Mouse (Mus musculus): ENCODE data around the gene Apba1. TPM values are rescaled to one million over a fixed set of nuclear protein-coding genes. Genes with fewer than 3 reads are reported as not detected.

Gene Apba1
- polyA plus RNA-seq, 1 experiment from 2014 or later = 0.40 TPM

- Histone ChIP-seq H3K27ac (ENCODE audit: low read depth, low read length) (no peak overlapping the region), H3K4me3 (ENCODE audit: low read depth, low read length) (peak overlapping the region; percentile 46), H3K4me1 (ENCODE audit: control insufficient read depth, insufficient read depth, low read length) (peaks cover 5% of the 10 kb centered on the region; the same call in 1 of the 2 replicates), H3K27me3 (ENCODE audit: control insufficient read depth, insufficient read depth, low read length) (peaks cover 26% of the 10 kb centered on the region), H3K36me3 (ENCODE audit: control insufficient read depth, insufficient read depth, low read length) (no peaks in the 10 kb centered on the region), H3K9ac (ENCODE audit: low read depth, low read length) (peak overlapping the region; percentile 54), H3K4me2 (peak overlapping the region; percentile 66), H3K9me3 (replicated peaks; ENCODE audit: control insufficient read depth, low read length) (no peaks in the 10 kb centered on the region)
- ATAC-seq (replicated peaks; ENCODE audit: insufficient number of reproducible peaks, low FRiP score, low TSS enrichment) = peak; percentile 42; the same call in 1 of the 2 replicates
- WGBS (ENCODE audit: insufficient replicate concordance) = 15% methylated on average over 109 of the region's 110 CpGs
Measured at GRCm38 (mm10) chr19:23893093-23893889, 134.6 kb downstream of the Apba1 start.

- 58% methylated on average over 9 of the region's 9 CpGs for WGBS (ENCODE audit: insufficient replicate concordance)
- no peak overlapping the region for H3K9ac ChIP-seq (ENCODE audit: low read depth, low read length)
- ATAC-seq (replicated peaks; ENCODE audit: insufficient number of reproducible peaks, low FRiP score, low TSS enrichment) = no peak
- H3K9me3 ChIP-seq (replicated peaks; ENCODE audit: control insufficient read depth, low read length) = no peaks in the 10 kb centered on the region
- H3K4me3 ChIP-seq (ENCODE audit: low read depth, low read length) = no peak overlapping the region; the same call in 1 of the 2 replicates
- H3K4me2 ChIP-seq = no peak overlapping the region
- no peak overlapping the region for H3K27ac ChIP-seq (ENCODE audit: low read depth, low read length)
- peaks cover 26% of the 10 kb centered on the region for H3K27me3 ChIP-seq (ENCODE audit: control insufficient read depth, insufficient read depth, low read length)
- H3K36me3 ChIP-seq (ENCODE audit: control insufficient read depth, insufficient read depth, low read length) = no peaks in the 10 kb centered on the region
- H3K4me1 ChIP-seq (ENCODE audit: control insufficient read depth, insufficient read depth, low read length) = peaks cover 5% of the 10 kb centered on the region; the same call in 1 of the 2 replicates
Measured at GRCm38 (mm10) chr19:23893946-23894345, 135.3 kb downstream of the Apba1 start.

- no peak overlapping the region for H3K4me2 ChIP-seq
- H3K4me3 ChIP-seq (ENCODE audit: low read depth, low read length) = no peak overlapping the region
- no peaks in the 10 kb centered on the region for H3K9me3 ChIP-seq (replicated peaks; ENCODE audit: control insufficient read depth, low read length)
- H3K27ac ChIP-seq (ENCODE audit: low read depth, low read length) = no peak overlapping the region
- no peak for ATAC-seq (replicated peaks; ENCODE audit: insufficient number of reproducible peaks, low FRiP score, low TSS enrichment)
- H3K4me1 ChIP-seq (ENCODE audit: control insufficient read depth, insufficient read depth, low read length) = peaks cover 5% of the 10 kb centered on the region; the same call in 1 of the 2 replicates
- peaks cover 26% of the 10 kb centered on the region for H3K27me3 ChIP-seq (ENCODE audit: control insufficient read depth, insufficient read depth, low read length)
- no peaks in the 10 kb centered on the region for H3K36me3 ChIP-seq (ENCODE audit: control insufficient read depth, insufficient read depth, low read length)
- WGBS (ENCODE audit: insufficient replicate concordance) = 54% methylated on average over 3 of the region's 3 CpGs
- no peak overlapping the region for H3K9ac ChIP-seq (ENCODE audit: low read depth, low read length)
Measured at GRCm38 (mm10) chr19:23894822-23895221, 136.1 kb downstream of the Apba1 start.

GRCm38 (mm10) chr19:23896915-23897314, 138.2 kb downstream of the Apba1 start:
- H3K4me1 ChIP-seq (ENCODE audit: control insufficient read depth, insufficient read depth, low read length) = peaks cover 5% of the 10 kb centered on the region; the same call in 1 of the 2 replicates
- WGBS (ENCODE audit: insufficient replicate concordance) = 69% methylated on average over 8 of the region's 8 CpGs
- peaks cover 19% of the 10 kb centered on the region for H3K27me3 ChIP-seq (ENCODE audit: control insufficient read depth, insufficient read depth, low read length)
- H3K27ac ChIP-seq (ENCODE audit: low read depth, low read length) = no peak overlapping the region
- H3K36me3 ChIP-seq (ENCODE audit: control insufficient read depth, insufficient read depth, low read length) = no peaks in the 10 kb centered on the region
- H3K9me3 ChIP-seq (replicated peaks; ENCODE audit: control insufficient read depth, low read length) = no peaks in the 10 kb centered on the region
- no peak overlapping the region for H3K4me3 ChIP-seq (ENCODE audit: low read depth, low read length)
- H3K4me2 ChIP-seq = no peak overlapping the region
- ATAC-seq (replicated peaks; ENCODE audit: insufficient number of reproducible peaks, low FRiP score, low TSS enrichment) = no peak
- no peak overlapping the region for H3K9ac ChIP-seq (ENCODE audit: low read depth, low read length)

- WGBS (ENCODE audit: insufficient replicate concordance) = 57% methylated on average over 11 of the region's 11 CpGs
- Histone ChIP-seq H3K4me3 (ENCODE audit: low read depth, low read length) (no peak overlapping the region), H3K27me3 (ENCODE audit: control insufficient read depth, insufficient read depth, low read length) (peaks cover 8% of the 10 kb centered on the region), H3K4me2 (no peak overlapping the region), H3K27ac (ENCODE audit: low read depth, low read length) (no peak overlapping the region), H3K36me3 (ENCODE audit: control insufficient read depth, insufficient read depth, low read length) (no peaks in the 10 kb centered on the region), H3K4me1 (ENCODE audit: control insufficient read depth, insufficient read depth, low read length) (no peaks in the 10 kb centered on the region), H3K9me3 (replicated peaks; ENCODE audit: control insufficient read depth, low read length) (no peaks in the 10 kb centered on the region), H3K9ac (ENCODE audit: low read depth, low read length) (no peak overlapping the region)
- ATAC-seq (replicated peaks; ENCODE audit: insufficient number of reproducible peaks, low FRiP score, low TSS enrichment) = no peak
Measured at GRCm38 (mm10) chr19:23898501-23898900, 139.8 kb downstream of the Apba1 start.

- no peak for ATAC-seq (replicated peaks; ENCODE audit: insufficient number of reproducible peaks, low FRiP score, low TSS enrichment)
- H3K4me3 ChIP-seq (ENCODE audit: low read depth, low read length) = no peak overlapping the region
- no peak overlapping the region for H3K9ac ChIP-seq (ENCODE audit: low read depth, low read length)
- 64% methylated on average over 3 of the region's 3 CpGs for WGBS (ENCODE audit: insufficient replicate concordance)
- H3K36me3 ChIP-seq (ENCODE audit: control insufficient read depth, insufficient read depth, low read length) = no peaks in the 10 kb centered on the region
- H3K4me2 ChIP-seq = no peak overlapping the region
- H3K4me1 ChIP-seq (ENCODE audit: control insufficient read depth, insufficient read depth, low read length) = no peaks in the 10 kb centered on the region
- no peak overlapping the region for H3K27ac ChIP-seq (ENCODE audit: low read depth, low read length)
- H3K9me3 ChIP-seq (replicated peaks; ENCODE audit: control insufficient read depth, low read length) = no peaks in the 10 kb centered on the region
- H3K27me3 ChIP-seq (ENCODE audit: control insufficient read depth, insufficient read depth, low read length) = no peaks in the 10 kb centered on the region
Measured at GRCm38 (mm10) chr19:23901177-23901576, 142.5 kb downstream of the Apba1 start.

- Histone ChIP-seq H3K4me1 (ENCODE audit: control insufficient read depth, insufficient read depth, low read length) (no peaks in the 10 kb centered on the region), H3K27me3 (ENCODE audit: control insufficient read depth, insufficient read depth, low read length) (no peaks in the 10 kb centered on the region), H3K4me3 (ENCODE audit: low read depth, low read length) (no peak overlapping the region), H3K4me2 (no peak overlapping the region), H3K36me3 (ENCODE audit: control insufficient read depth, insufficient read depth, low read length) (no peaks in the 10 kb centered on the region), H3K27ac (ENCODE audit: low read depth, low read length) (no peak overlapping the region), H3K9me3 (replicated peaks; ENCODE audit: control insufficient read depth, low read length) (no peaks in the 10 kb centered on the region), H3K9ac (ENCODE audit: low read depth, low read length) (no peak overlapping the region)
- ATAC-seq (replicated peaks; ENCODE audit: insufficient number of reproducible peaks, low FRiP score, low TSS enrichment) = no peak
- WGBS (ENCODE audit: insufficient replicate concordance) = 96% methylated on average over 4 of the region's 4 CpGs
Measured at GRCm38 (mm10) chr19:23901768-23902167, 143.1 kb downstream of the Apba1 start.

GRCm38 (mm10) chr19:23903066-23903465, 144.4 kb downstream of the Apba1 start:
- no peak overlapping the region for H3K9ac ChIP-seq (ENCODE audit: low read depth, low read length)
- WGBS (ENCODE audit: insufficient replicate concordance) = 86% methylated on average over 7 of the region's 7 CpGs
- no peak overlapping the region for H3K4me3 ChIP-seq (ENCODE audit: low read depth, low read length)
- no peak overlapping the region for H3K4me2 ChIP-seq
- H3K4me1 ChIP-seq (ENCODE audit: control insufficient read depth, insufficient read depth, low read length) = no peaks in the 10 kb centered on the region
- H3K27ac ChIP-seq (ENCODE audit: low read depth, low read length) = no peak overlapping the region
- H3K27me3 ChIP-seq (ENCODE audit: control insufficient read depth, insufficient read depth, low read length) = no peaks in the 10 kb centered on the region
- H3K9me3 ChIP-seq (replicated peaks; ENCODE audit: control insufficient read depth, low read length) = no peaks in the 10 kb centered on the region
- no peak for ATAC-seq (replicated peaks; ENCODE audit: insufficient number of reproducible peaks, low FRiP score, low TSS enrichment)
- H3K36me3 ChIP-seq (ENCODE audit: control insufficient read depth, insufficient read depth, low read length) = no peaks in the 10 kb centered on the region

- Histone ChIP-seq H3K4me2 (no peak overlapping the region), H3K9ac (ENCODE audit: low read depth, low read length) (no peak overlapping the region), H3K27ac (ENCODE audit: low read depth, low read length) (no peak overlapping the region), H3K4me3 (ENCODE audit: low read depth, low read length) (no peak overlapping the region), H3K27me3 (ENCODE audit: control insufficient read depth, insufficient read depth, low read length) (no peaks in the 10 kb centered on the region), H3K9me3 (replicated peaks; ENCODE audit: control insufficient read depth, low read length) (no peaks in the 10 kb centered on the region), H3K36me3 (ENCODE audit: control insufficient read depth, insufficient read depth, low read length) (no peaks in the 10 kb centered on the region), H3K4me1 (ENCODE audit: control insufficient read depth, insufficient read depth, low read length) (no peaks in the 10 kb centered on the region)
- WGBS (ENCODE audit: insufficient replicate concordance) = 70% methylated on average over 4 of the region's 4 CpGs
- no peak for ATAC-seq (replicated peaks; ENCODE audit: insufficient number of reproducible peaks, low FRiP score, low TSS enrichment)
Measured at GRCm38 (mm10) chr19:23904922-23905321, 146.2 kb downstream of the Apba1 start.

Data from heart, embryonic 11.5 days (tissue).